Mouse (Mus musculus): ENCODE results near the gene Ctnna2.

The Ctnna2 gene

GRCm38 (mm10) chr6:77979241-77979961, at the start of gene Ctnna2:
Gene Ctnna2, minus strand, starts transcription at chr6:77979699.
- DNase-seq = peak; percentile 54

GRCm38 (mm10) chr6:77980137-77981052, 896 bp upstream of the Ctnna2 start:
- no peak for DNase-seq

GRCm38 (mm10) chr6:77978476-77979240, 841 bp downstream of the Ctnna2 start:
- DNase-seq = no peak

GRCm38 (mm10) chr6:77970545-77971242, 8.8 kb downstream of the Ctnna2 start:
- DNase-seq = no peak

- DNase-seq = no peak
Measured at GRCm38 (mm10) chr6:77969774-77970173, 9.7 kb downstream of the Ctnna2 start.

- no peak for DNase-seq
Measured at GRCm38 (mm10) chr6:77962011-77962410, 17.5 kb downstream of the Ctnna2 start.

GRCm38 (mm10) chr6:77951276-77951675, 28.2 kb downstream of the Ctnna2 start:
- DNase-seq = no peak

GRCm38 (mm10) chr6:77950690-77951089, 28.8 kb downstream of the Ctnna2 start:
- no peak for DNase-seq

- DNase-seq = no peak
Measured at GRCm38 (mm10) chr6:77929375-77929774, 50.1 kb downstream of the Ctnna2 start.

GRCm38 (mm10) chr6:77873150-77873549, 106.3 kb downstream of the Ctnna2 start:
- DNase-seq = no peak

- DNase-seq = no peak
Measured at GRCm38 (mm10) chr6:77869313-77869712, 110.2 kb downstream of the Ctnna2 start.

- DNase-seq = no peak
Measured at GRCm38 (mm10) chr6:77868119-77868518, 111.4 kb downstream of the Ctnna2 start.

GRCm38 (mm10) chr6:77863379-77863778, 116.1 kb downstream of the Ctnna2 start:
- DNase-seq = no peak

GRCm38 (mm10) chr6:77862781-77863180, 116.7 kb downstream of the Ctnna2 start:
- DNase-seq = no peak

GRCm38 (mm10) chr6:77849438-77849837, 130.1 kb downstream of the Ctnna2 start:
- DNase-seq = no peak

- DNase-seq = no peak
Measured at GRCm38 (mm10) chr6:77848796-77849195, 130.7 kb downstream of the Ctnna2 start.

- no peak for DNase-seq
Measured at GRCm38 (mm10) chr6:77847651-77848050, 131.8 kb downstream of the Ctnna2 start.

- no peak for DNase-seq
Measured at GRCm38 (mm10) chr6:77839076-77839475, 140.4 kb downstream of the Ctnna2 start.

- DNase-seq = no peak
Measured at GRCm38 (mm10) chr6:77838653-77839052, 140.8 kb downstream of the Ctnna2 start.

GRCm38 (mm10) chr6:77837543-77837942, 142.0 kb downstream of the Ctnna2 start:
- DNase-seq = no peak

- no peak for DNase-seq
Measured at GRCm38 (mm10) chr6:77834680-77835079, 144.8 kb downstream of the Ctnna2 start.

GRCm38 (mm10) chr6:77827526-77827925, 152.0 kb downstream of the Ctnna2 start:
- DNase-seq = no peak

GRCm38 (mm10) chr6:77817116-77817515, 162.4 kb downstream of the Ctnna2 start:
- no peak for DNase-seq
